Mouse (Mus musculus): ENCODE results near the gene Plekhm2. TPM values are rescaled to one million over a fixed set of nuclear protein-coding genes. Genes with fewer than 3 reads are reported as not detected.

Plekhm2 gene
- polyA plus RNA-seq, 1 experiment from 2014 or later = 1.7 TPM

DNA sequence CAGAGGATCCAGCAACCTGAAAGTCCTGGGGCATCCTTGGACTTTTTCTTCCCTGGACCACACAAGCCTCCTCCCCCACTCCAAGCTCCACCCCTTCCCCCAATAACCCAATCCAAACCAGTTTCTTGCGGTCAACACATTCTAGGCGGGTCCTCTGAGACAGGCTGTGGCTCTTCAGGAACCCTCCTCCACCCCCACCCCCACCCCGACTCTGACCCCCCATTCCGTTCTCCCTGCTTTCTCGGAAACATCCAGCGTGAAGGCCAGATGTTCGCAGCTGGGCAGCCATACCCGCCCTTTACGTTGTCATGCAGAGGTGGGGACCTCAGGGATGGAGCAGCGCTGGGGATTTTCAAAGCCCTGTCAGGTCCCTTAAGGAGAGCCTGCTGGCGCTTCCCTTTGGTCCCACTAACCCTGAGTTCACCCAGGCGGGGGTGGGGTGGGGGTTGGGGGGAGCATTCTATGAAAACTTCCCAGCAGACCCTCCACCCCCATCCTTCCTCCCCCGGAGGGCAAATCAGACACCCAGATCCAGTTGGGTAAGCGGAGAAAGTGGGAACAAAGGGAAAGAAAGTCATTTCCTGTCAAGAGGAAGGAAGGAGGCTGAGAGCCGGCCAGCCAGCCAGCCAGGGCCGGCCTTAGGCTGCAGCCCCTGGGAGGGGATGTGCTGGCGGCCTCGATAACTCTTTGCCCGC is 66.4 kb downstream of the Plekhm2 start:
- H3K9ac ChIP-seq (replicated peaks) = peak overlapping the region; percentile 50; the same call in 1 of the 2 replicates
- 3% methylated on average over 19 of the region's 19 CpGs for WGBS (ENCODE audit: insufficient replicate concordance)
- no peaks in the 10 kb centered on the region for H3K36me3 ChIP-seq (replicated peaks; ENCODE audit: insufficient read depth, low read length)
- H3K4me3 ChIP-seq (ENCODE audit: low read depth, low read length) = peak overlapping the region; percentile 41
- peaks cover 21% of the 10 kb centered on the region for H3K27me3 ChIP-seq (ENCODE audit: insufficient read depth, low read length)
- TF ChIP-seq EP300 (IDR thresholded peaks at IDR 0.05; ENCODE audit: low read depth) (no peak), CTCF (IDR thresholded peaks at IDR 0.05; ENCODE audit: low read depth) (no peak)
- H3K27ac ChIP-seq (ENCODE audit: low read depth) = 0 out of 2 replicates have a peak overlapping the region, but pooled peaks have one; percentile 11
- peak overlapping the region; percentile 73 for H3K4me2 ChIP-seq (ENCODE audit: low read depth, low read length)
- ATAC-seq (peak; percentile 30; the same call in 1 of the 2 replicates), DNase-seq (no peak)
- H3K4me1 ChIP-seq (ENCODE audit: insufficient read depth) = peaks cover 11% of the 10 kb centered on the region
- H3K9me3 ChIP-seq (ENCODE audit: low read length) = no peaks in the 10 kb centered on the region

DNA sequence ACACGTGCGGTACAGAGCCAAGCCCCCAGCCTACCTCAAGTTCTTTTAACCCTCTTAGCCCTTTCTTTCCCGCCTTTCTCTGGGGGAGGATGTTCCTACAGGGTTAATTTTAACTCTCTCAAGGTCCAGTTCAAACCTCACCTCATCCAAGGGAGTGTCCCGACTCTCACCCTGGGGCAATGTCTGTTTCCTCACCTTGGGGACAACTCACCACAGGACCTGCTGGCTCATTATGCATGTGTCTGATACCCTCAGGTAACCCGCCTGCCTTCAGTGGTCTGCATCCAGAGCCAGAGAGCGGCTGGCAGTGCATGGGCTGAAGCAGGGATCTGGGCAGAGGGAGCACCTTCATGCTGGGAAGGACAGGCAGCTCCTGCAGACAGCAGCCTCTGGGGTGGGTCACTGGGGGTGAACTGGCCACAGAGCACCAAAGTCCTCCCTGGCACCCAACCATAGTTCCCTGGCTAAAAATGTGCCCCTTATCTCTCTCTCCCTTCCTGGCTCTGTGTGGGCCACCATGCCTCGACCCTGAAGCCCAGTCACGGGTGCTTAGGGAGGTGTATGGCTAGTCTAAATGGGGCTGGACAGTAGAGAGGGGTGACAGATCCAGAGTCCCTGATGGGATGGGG is 67.9 kb downstream of the Plekhm2 start:
- Histone ChIP-seq H3K9me3 (ENCODE audit: low read length) (no peaks in the 10 kb centered on the region), H3K9ac (replicated peaks) (no peak overlapping the region), H3K27me3 (ENCODE audit: insufficient read depth, low read length) (peaks cover 21% of the 10 kb centered on the region), H3K4me2 (ENCODE audit: low read depth, low read length) (no peak overlapping the region), H3K4me3 (ENCODE audit: low read depth, low read length) (no peak overlapping the region), H3K36me3 (replicated peaks; ENCODE audit: insufficient read depth, low read length) (no peaks in the 10 kb centered on the region), H3K4me1 (ENCODE audit: insufficient read depth) (peaks cover 11% of the 10 kb centered on the region), H3K27ac (ENCODE audit: low read depth) (no peak overlapping the region)
- WGBS (ENCODE audit: insufficient replicate concordance) = 72% methylated on average over 8 of the region's 8 CpGs
- no peak for DNase-seq
- TF ChIP-seq CTCF (IDR thresholded peaks at IDR 0.05; ENCODE audit: low read depth) (no peak), EP300 (IDR thresholded peaks at IDR 0.05; ENCODE audit: low read depth) (no peak)
- no peak for ATAC-seq

DNA sequence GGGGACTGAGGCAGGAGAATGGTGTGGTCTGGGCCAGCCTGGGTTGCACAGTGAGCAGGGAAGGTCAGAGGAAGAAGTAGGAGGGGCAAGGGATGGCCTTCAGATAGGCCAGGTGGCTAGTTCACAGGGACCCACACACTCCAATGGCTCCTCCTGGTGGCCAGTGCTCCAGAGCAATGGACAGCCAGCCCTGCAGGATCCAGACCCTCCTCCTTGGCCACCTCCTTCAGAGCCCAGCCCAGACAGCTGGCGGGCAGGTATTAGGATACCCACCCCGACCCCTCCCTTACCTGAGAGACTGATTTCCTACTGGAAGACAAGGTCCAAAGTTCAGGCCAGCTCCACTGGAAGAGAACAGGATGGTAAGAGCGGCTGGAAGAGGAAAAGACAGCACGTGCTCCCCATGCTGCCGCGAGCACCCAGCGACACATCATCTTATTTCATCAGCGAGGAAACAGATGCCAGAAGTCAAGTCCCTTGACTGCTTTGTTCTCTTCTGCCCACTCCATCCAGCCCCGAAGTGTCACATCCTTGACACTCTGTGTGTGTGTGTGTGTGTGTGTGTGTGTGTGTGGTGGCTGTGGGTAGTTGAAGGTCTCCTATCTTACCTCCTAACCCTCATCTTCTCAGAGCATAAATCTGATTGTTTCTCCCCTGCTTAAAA is 69.0 kb downstream of the Plekhm2 start:
- Histone ChIP-seq H3K9me3 (ENCODE audit: low read length) (no peaks in the 10 kb centered on the region), H3K4me1 (ENCODE audit: insufficient read depth) (peaks cover 11% of the 10 kb centered on the region), H3K36me3 (replicated peaks; ENCODE audit: insufficient read depth, low read length) (no peaks in the 10 kb centered on the region), H3K27ac (ENCODE audit: low read depth) (no peak overlapping the region), H3K4me2 (ENCODE audit: low read depth, low read length) (no peak overlapping the region), H3K4me3 (ENCODE audit: low read depth, low read length) (no peak overlapping the region), H3K9ac (replicated peaks) (no peak overlapping the region), H3K27me3 (ENCODE audit: insufficient read depth, low read length) (peaks cover 21% of the 10 kb centered on the region)
- 70% methylated on average over 9 of the region's 9 CpGs for WGBS (ENCODE audit: insufficient replicate concordance)
- ATAC-seq (no peak), DNase-seq (no peak)
- TF ChIP-seq EP300 (IDR thresholded peaks at IDR 0.05; ENCODE audit: low read depth) (no peak), CTCF (IDR thresholded peaks at IDR 0.05; ENCODE audit: low read depth) (peak; percentile 46)

DNA sequence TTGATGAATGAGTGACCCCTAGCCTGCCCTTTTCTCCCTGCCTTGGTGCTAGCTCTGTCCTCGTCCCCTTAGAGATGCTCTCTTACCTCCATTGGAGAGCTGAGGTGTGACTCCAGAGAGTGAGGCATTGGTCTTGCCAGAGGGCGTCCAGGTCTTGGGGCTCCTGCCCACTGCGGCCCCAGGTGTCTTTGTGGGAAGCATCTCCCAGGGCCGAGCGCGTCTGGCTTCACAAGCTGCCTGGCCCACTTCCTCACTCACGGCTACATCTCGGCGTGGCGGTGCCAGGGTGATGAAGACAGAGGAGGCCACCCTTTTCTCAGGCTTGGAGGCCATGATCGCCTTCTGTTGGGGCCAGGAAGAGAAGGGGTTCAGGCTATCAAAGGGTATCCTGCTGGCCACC is 69.6 kb downstream of the Plekhm2 start:
- Histone ChIP-seq H3K36me3 (replicated peaks; ENCODE audit: insufficient read depth, low read length) (no peaks in the 10 kb centered on the region), H3K4me1 (ENCODE audit: insufficient read depth) (peaks cover 11% of the 10 kb centered on the region), H3K9me3 (ENCODE audit: low read length) (no peaks in the 10 kb centered on the region), H3K4me3 (ENCODE audit: low read depth, low read length) (no peak overlapping the region), H3K9ac (replicated peaks) (no peak overlapping the region), H3K27ac (ENCODE audit: low read depth) (no peak overlapping the region), H3K4me2 (ENCODE audit: low read depth, low read length) (no peak overlapping the region), H3K27me3 (ENCODE audit: insufficient read depth, low read length) (peaks cover 19% of the 10 kb centered on the region)
- ATAC-seq (no peak), DNase-seq (no peak)
- WGBS (ENCODE audit: insufficient replicate concordance) = 86% methylated on average over 11 of the region's 11 CpGs
- TF ChIP-seq EP300 (IDR thresholded peaks at IDR 0.05; ENCODE audit: low read depth) (no peak), CTCF (IDR thresholded peaks at IDR 0.05; ENCODE audit: low read depth) (no peak)

- ATAC-seq (no peak), DNase-seq (peak; percentile 66)
- Histone ChIP-seq H3K4me2 (ENCODE audit: low read depth, low read length) (no peak overlapping the region), H3K9me3 (ENCODE audit: low read length) (no peaks in the 10 kb centered on the region), H3K36me3 (replicated peaks; ENCODE audit: insufficient read depth, low read length) (no peaks in the 10 kb centered on the region), H3K4me3 (ENCODE audit: low read depth, low read length) (no peak overlapping the region), H3K4me1 (ENCODE audit: insufficient read depth) (no peaks in the 10 kb centered on the region), H3K27me3 (ENCODE audit: insufficient read depth, low read length) (no peaks in the 10 kb centered on the region), H3K27ac (ENCODE audit: low read depth) (no peak overlapping the region), H3K9ac (replicated peaks) (no peak overlapping the region)
- 23% methylated on average over 3 of the region's 3 CpGs for WGBS (ENCODE audit: insufficient replicate concordance)
- no peak for TF ChIP-seq EP300 (IDR thresholded peaks at IDR 0.05; ENCODE audit: low read depth)
- peak; percentile 85 for TF ChIP-seq CTCF (IDR thresholded peaks at IDR 0.05; ENCODE audit: low read depth)
Observed at GRCm38 (mm10) chr4:141591547-141591946, 73.2 kb downstream of the Plekhm2 start.

GRCm38 (mm10) chr4:141583919-141584318 is 80.8 kb downstream of the Plekhm2 start:
- H3K9me3 ChIP-seq (ENCODE audit: low read length) = no peaks in the 10 kb centered on the region
- H3K36me3 ChIP-seq (replicated peaks; ENCODE audit: insufficient read depth, low read length) = no peaks in the 10 kb centered on the region
- no peak for DNase-seq
- no peaks in the 10 kb centered on the region for H3K27me3 ChIP-seq (ENCODE audit: insufficient read depth, low read length)
- TF ChIP-seq CTCF (IDR thresholded peaks at IDR 0.05; ENCODE audit: low read depth) = no peak
- TF ChIP-seq EP300 (IDR thresholded peaks at IDR 0.05; ENCODE audit: low read depth) = no peak
- no peak overlapping the region for H3K9ac ChIP-seq (replicated peaks)
- WGBS (ENCODE audit: insufficient replicate concordance) = 79% methylated on average over 8 of the region's 8 CpGs
- no peaks in the 10 kb centered on the region for H3K4me1 ChIP-seq (ENCODE audit: insufficient read depth)
- H3K4me2 ChIP-seq (ENCODE audit: low read depth, low read length) = no peak overlapping the region
- no peak overlapping the region for H3K27ac ChIP-seq (ENCODE audit: low read depth)
- no peak overlapping the region for H3K4me3 ChIP-seq (ENCODE audit: low read depth, low read length)
- no peak for ATAC-seq
